Mouse (Mus musculus) c-Kit-positive CD71-negative TER-119-negative erythroid progenitor cells, embryonic 14.5 days (primary cell): ENCODE results near the gene Gmppa.

ENCODE experiments used
- DNase-seq: peaks from one replicate; pipeline ENCODE4 v3.0.0-alpha.2; 2013; ENCODE audit warnings: low read depth

Gene Gmppa

DNA sequence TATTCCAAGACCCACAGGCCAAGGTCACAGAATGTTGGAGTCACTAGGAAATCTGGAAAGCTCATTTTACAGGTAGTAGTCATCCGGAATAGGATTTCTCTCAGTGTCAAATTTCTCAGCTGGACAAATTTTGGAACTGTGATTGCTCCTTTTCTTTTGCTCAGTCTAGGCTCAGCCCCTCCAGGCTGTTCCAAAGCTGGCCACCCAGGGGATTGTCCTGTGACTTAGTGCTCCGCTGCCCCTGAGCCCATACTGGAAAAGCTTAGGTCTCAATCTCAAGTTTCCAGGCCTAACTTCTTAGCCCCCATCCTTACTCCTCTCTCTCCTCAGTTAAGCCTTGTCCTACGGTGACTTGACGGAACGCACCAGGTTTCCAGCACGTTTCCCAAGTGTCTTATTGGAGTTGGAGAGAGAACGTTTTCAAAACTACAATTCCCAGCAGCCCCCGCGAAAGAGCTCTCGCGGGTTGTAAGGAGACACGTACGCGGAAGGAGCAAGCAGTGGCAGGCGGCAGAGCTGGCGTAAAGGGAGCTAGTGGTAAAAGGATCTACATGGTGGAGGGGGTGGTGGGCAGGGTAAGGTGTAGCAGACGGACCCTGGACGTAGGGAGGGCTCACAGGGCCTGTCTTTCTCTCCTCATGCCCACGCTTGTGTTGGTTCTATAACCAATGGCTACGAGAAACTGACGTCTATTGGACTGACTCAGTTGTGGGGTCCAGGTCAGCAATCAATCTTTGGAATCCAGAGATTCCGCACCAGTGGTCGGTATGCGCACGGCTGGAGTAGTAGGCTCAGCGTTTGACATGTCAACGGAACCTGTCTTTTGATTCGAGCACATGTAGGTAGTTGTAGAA is at the start of gene Gmppa:
Gmppa (plus strand) TSS at position 456 of the 854 bp plus-strand sequence.
- DNase-seq: peak; percentile 70

DNA sequence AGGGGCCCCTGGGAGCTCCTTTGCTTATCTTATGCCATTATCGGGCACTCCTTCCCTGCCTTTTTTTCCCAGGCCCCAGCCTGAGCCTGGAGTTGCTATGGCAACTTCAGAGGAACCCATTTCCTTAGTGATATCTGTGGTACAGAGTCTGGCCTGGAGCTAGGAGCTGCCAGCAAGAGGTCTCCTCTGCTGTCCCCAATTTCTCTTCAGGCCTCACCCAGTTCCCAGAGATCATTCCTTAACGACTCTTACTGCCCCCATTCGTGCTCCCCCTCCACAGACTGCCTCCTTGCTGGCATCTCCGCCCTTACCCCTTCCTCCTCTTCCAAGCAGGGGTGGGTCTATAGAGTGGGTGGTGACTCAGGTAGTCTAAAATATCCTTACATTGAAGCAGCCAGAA is 49.6 kb upstream of the Gmppa start:
- no peak for DNase-seq

DNA sequence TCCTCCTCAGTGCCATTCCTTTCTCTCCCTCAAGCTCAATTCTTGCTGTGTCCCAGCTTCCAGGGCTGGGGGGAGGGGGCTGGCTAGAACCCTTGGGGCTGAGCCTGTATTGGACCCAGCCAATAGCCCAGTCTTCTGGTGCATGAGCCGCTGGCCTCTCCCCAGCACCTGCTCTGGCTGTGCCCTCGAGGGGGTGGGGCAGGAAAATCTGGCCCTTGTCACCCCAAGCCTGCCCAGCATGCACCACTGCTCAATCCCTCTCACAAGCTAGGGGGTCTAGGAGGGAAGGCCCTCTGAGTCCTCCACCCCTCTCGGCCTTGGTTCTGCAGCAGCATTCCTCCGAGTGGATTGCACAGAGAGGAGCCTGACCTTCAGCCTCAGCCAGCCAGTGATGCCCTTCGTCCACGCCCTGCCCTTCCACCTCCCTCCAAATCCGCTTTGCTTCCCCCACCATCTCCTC is 48.2 kb upstream of the Gmppa start:
- DNase-seq: no peak

DNA sequence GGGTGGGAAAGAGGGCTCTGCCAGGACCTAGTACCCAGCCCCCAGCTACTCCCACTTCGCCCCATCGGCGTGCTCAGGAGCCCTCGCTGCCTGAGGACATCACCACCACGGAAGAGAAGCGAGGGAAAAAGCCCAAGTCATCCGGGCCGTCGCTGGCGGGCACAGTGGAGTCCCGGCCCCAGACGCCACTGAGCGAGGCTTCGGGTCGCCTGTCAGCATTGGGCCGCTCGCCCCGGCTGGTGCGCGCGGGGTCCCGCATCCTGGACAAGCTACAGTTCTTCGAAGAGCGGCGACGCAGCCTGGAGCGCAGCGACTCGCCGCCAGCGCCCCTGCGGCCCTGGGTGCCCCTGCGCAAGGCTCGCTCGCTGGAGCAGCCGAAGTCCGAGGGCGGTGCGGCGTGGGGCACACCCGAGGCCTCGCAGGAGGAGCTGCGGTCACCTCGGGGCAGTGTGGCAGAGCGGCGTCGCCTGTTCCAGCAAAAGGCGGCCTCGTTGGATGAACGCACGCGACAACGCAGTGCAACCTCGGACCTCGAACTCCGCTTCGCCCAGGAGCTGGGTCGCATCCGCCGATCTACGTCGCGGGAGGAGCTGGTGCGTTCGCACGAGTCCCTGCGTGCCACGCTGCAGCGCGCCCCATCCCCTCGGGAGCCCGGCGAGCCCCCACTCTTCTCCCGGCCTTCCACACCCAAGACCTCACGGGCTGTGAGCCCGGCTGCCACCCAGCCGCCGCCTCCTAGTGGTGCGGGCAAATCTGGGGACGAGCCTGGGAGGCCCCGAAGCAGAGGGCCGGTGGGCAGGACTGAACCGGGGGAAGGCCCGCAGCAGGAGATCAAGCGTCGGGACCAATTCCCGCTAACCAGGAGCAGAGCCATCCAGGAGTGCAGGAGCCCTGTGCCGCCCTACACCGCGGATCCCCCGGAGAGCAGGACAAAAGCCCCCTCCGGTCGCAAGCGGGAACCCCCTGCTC is 47.5 kb upstream of the Gmppa start:
- DNase-seq: no peak

DNA sequence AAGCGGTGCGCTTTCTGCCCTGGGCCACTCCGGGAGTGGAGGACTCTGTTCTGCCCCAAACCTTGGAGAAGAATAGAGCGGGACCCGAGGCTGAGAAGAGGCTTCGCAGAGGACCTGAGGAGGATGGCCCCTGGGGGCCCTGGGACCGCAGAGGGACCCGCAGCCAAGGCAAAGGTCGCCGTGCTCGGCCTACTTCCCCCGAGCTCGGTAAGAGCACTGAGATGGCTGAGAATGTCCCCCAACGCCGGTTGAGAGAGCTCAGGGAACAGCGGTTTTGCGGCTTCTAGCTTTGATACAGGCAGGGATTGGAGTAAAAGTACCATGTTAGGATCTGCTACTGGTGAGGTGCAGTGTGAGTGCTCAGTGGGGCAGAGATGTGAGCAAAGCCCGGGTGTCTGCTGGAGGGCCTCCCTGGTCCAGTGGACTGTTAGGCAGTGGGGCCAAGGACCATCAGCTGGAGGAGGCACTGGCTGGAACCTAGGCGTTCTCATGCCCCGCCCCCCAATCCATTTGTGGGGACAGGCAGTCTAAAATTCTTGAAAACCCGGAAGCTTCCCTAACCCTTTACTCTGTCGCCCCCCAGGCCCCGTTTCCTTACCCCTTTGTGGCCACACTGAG is 46.7 kb upstream of the Gmppa start:
- no peak for DNase-seq

DNA sequence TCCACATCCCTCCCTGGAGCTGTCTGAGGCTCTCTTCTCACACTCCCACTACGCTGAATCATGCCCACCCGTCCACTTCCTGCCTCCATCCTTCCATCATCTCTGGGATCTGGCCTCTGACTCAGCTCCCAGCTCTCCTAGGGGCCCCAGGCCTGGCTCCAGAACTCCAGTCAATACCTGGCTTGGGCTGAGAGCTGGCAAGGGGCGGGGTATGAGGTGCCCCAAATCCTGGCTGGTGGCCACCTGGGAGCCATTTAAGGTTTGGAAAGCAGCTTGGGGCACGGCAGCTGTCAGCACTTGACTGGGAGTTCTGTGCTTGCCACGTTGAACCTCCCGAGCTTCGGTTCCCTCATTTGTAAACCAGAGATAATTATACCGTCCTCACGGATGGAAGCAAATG is 42.6 kb upstream of the Gmppa start:
- DNase-seq: no peak

DNA sequence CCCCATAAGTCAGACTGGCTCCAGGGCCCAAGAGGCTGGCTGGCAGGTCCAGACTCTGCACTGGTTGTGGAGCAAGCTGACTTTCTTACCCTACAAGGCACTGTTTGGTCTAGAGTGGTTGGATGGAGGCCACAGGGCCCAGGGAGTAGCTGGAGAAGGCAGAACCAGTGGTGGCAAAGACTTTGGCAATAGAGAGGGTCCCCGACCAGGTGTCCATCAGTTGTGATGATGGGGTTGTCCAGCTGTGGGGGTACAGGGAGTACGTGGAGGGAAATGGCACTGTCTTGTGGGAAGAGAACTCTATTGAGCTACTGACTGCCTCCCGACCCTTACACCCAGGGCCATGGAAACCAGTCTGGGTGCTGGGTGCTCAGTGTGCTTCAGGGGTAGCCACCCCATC is 41.9 kb upstream of the Gmppa start:
- no peak for DNase-seq

DNA sequence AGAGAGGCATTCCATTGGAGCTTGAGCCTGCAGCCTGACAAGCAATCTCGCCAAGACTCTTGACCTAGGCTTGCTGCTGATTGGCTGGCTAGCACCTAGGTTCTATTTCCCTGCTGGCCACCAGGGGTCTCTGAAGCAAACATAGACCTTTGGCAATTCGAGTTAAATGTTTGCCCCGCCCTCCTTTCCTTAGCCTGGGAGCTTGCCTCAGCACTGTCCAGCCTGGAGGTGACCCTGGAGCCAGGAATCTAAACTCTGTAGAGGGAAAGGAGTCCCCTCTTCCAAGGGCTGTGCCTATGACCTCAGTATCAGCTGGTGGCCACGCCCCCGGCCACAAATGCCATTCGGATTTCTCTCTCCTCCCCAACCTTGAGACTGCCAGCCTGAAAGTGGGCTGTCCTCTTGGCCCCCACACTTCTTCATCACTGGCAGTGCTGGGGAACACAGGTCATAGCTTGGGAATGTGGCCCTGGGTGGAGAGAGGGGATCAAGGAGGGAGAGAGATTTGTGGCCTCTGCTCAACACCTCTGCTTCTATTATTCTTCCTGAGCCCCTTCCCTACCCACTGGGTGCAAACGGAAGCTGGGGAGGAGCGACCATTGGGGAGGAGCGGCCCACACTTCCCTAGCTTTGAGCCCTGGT is 36.8 kb upstream of the Gmppa start:
- DNase-seq: peak; percentile 44

DNA sequence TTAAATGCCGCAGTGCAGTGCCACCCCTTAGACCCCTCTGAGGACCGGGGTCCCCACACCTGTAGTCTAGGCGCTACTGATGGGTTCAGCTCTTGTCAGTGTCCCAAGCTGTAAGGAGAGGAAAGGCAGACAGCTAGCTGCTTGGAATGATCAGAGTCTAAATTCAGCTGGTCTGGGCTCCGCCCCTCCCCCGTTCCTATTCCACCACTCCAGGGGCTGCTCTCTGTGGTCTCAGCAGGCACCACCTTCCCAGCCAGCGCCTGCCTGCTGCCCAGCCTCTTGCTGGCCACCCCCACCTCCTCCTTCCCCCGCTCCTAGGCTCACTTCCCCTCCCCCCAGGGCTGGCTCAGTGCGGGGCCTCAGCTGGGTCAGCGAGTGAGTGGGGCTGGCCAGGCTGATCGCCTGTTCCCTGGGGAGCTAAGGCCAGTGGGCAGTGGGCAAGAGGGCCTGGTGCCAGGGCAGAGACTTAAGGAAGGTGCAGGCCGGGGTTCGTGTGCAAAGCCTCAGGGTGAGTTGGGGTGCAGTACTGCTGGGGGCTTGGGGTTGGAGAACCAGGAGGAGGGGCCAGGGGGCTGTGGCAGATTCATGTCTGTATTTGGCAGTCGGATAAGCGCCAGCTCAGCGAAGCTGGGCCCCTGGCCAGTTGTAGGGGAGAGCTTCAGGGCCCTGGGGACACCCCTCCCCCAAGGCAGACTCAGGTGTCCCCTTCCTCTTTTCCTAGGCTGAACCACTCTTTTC is 35.8 kb upstream of the Gmppa start:
- no peak for DNase-seq

DNA sequence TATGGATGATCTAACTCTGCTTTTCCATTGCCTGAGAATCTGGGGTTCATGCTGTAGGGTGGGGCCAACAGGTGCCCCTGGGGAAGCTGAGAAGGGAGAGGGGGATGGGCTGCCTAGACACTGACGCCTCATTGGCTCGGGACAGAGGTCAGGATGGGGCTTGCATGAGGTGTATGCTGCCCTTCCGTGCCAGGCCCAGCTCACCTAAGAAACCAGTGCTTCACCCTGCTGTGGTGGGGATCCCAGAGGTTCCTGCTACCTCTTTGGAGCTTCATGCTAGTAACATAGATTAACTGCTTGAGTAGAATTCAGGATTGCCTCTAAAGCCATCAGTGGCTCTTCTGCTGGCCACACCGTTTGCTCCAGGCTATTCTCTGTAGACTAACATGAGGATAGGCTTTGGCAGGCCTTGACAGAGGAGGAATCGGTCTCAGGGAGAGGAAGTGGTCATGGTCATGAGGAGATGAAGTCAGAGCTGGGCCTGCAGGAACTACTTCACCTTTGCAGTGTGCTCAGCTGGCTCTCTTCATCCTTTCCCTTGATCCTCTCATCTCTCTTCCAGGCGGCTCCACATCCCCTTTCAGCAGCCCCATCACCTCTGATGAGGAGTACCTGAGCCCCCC is 35.1 kb upstream of the Gmppa start:
- no peak for DNase-seq

DNA sequence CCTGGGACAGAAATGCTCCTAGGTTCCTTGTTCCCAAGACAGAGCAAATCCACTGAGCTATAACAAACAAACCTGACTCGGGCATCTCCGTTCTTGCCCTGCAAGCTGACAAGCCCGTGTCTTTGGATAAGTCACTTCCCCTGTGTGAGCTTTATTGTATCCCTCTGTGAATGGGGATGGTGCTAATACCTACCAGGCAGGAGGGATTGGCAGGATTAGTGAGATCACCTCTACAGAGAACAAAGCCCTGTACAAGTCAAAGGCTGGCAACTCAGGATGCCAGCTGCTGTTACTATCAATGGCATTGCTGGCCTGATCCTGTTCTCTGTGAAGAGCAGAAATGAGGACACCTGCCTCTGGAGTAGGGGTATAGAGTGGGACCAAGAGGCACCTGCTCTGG is 30.2 kb upstream of the Gmppa start:
- no peak for DNase-seq

DNA sequence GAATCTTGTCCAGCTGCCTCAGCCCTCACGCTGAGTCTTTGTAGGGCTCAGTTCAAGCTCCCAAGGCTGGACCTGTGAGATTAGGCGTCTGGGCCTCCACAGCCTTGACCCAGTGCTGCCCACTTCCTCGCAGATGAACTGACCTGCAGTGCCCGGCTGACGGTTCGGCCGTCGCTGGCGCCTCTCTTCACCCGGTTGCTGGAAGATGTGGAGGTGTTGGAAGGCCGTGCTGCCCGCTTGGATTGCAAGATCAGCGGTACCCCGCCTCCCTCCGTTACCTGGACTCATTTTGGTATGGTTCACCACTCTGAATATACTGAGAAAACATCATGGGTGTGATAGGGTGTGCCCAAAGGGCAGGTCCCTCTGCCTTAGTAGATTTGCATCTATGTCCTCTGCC is 29.6 kb upstream of the Gmppa start:
- no peak for DNase-seq

DNA sequence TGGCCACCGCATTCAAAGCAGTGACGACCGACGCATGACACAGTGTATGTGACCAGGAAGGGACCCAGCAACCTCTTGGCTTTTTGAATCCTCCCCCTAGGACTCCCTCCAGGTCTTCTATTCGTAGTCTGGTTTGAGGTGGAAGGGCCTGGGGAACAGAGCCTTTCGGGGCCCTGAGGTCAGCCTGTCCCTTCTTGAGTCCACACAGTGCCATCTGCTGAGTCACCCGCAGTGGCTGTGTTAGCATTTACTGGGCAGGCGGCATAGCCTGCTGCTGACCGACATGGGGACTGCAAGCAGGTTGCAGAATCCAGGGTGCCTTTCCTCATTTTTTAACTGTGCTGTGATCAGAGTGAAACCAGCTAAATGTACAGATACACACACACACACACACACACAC is 28.7 kb upstream of the Gmppa start:
- DNase-seq: no peak

DNA sequence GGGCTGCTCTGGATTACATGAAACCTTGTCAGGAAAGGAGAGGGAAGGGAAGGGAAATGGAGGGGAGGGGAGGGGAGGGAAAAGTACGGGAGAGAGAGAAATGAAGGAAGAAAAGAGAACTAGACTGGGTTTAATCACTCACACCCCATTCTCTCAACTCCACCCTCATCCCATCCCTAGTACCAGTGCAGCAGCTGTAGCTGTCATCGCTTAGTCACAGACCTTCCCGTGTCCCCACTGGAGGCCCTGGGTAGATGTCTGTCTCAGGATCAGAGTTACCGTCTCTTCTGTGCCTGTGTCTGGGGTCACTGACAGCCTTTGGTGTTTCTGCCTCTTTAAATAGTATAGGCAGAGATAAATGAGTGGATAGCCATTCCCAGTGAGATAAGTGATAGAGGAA is 27.5 kb upstream of the Gmppa start:
- no peak for DNase-seq

DNA sequence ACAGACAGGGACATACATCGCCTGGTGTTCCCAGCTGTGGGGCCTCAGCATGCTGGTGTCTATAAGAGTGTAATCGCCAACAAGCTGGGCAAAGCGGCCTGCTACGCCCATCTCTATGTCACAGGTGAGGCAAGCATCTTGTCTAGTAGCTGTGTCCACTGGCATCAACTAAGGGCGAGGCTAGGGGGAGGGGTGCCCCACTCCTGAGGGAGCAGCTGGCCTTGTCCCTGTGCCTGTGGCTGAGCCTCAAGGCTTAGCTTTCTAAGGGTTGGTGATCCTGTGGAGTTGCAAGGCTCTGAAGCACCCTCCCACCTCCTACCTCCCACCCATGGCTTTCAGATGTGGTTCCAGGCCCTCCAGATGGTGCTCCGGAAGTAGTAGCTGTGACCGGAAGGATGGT is 25.8 kb upstream of the Gmppa start:
- DNase-seq: no peak

DNA sequence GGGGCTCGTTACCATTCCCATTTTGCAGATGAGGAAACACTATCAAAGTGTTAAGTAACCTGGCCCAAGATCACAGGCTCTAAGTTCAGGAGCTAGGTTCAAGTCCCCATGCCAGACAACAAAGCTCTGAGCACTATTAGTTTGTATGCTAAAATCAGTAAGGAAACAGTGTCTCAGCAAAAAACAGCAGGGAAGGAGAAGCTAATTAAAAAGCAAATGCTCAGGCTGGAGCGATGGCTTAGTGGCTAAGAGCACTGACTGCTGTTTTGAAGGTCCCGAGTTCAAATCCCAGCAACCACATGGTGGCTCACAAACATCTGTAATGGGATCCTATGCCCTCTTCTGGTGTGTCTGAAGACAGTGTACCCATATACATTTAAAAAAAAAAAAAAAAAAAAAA is 23.5 kb upstream of the Gmppa start:
- no peak for DNase-seq

DNA sequence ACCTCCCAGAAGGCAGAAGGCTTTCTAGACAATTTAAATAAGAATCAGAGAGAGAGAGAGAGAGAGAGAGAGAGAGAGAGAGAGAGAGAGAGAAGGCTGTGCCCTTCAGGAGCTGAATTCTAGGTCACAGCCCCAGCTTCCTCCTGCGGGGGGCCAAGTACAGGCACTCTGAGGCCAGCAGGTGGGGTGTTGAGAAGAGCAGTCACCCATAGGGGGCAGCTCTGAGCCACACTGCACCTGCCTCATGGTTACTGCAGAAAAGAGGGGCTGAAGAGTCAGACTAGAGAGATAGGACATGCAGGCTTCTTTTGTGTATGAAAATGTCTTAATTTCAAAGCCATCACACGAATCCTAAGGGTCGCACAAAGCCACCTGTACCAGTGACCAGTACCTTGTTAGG is 22.0 kb upstream of the Gmppa start:
- no peak for DNase-seq

DNA sequence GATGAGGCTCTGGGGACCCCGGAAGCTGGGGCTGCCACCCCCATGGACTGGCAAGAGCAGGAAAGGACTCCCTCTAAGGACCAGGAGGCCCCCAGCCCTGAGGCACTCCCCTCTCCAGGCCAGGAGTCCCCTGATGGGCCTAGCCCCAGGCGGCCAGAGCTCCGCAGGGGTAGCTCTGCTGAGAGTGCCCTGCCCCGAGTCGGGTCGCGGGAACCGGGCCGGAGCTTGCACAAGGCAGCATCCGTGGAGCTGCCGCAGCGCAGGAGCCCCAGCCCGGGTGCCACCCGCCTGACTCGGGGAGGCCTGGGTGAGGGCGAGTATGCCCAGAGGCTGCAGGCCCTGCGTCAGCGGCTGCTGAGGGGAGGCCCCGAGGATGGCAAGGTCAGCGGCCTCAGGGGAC is 13.9 kb upstream of the Gmppa start:
- no peak for DNase-seq

DNA sequence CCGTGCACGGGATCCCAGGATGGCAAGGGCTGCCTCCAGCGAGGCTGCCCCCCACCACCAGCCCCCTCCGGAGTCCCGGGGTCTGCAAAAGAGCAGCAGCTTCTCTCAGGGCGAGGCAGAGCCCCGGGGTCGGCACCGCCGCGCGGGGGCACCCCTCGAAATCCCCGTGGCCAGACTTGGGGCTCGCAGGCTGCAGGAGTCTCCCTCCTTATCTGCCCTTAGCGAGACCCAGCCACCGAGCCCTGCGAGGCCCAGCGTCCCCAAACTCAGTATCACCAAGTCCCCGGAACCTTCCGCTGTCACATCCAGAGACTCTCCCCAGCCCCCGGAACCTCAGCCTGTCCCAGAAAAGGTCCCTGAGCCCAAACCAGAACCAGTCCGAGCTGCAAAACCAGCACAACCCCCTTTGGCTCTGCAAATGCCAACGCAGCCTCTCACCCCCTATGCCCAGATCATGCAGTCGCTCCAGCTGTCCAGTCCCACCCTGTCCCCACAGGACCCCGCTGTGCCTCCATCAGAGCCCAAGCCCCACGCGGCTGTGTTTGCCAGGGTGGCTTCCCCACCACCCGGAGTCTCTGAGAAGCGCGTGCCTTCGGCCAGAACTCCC is 13.4 kb upstream of the Gmppa start:
- no peak for DNase-seq

DNA sequence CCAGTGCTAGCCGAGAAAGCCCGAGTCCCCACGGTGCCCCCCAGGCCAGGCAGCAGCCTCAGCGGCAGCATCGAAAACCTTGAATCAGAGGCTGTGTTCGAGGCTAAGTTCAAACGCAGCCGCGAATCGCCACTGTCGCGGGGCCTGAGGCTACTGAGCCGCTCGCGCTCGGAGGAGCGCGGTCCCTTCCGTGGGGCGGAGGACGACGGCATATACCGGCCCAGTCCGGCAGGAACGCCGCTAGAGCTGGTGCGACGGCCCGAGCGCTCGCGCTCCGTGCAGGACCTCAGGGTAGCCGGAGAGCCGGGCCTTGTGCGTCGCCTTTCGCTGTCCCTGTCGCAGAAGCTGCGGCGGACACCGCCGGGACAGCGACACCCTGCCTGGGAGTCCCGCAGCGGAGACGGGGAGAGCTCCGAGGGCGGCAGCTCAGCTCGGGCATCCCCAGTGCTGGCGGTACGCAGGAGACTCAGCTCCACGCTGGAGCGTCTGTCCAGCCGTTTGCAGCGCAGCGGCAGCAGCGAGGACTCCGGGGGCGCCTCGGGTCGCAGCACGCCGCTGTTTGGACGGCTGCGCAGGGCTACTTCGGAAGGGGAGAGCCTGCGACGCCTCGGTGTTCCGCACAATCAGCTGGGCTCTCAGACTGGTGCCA is 12.8 kb upstream of the Gmppa start:
- no peak for DNase-seq
